Mouse (Mus musculus): Measurements from ENCODE around the gene Dhcr24.

Dhcr24 gene
- long read RNA-seq, experiment 1, full-length matches to known transcripts = 10 of 23 reads
- long read RNA-seq, experiment 1, partial matches to known transcripts = 2 of 23 reads
- long read RNA-seq, experiment 1, other reads (novel, unspliced or antisense) = 11 of 23 reads
- long read RNA-seq, experiment 2, full-length matches to known transcripts = 4 of 11 reads
- long read RNA-seq, experiment 2, partial matches to known transcripts = 1 of 11 reads
- long read RNA-seq, experiment 2, other reads (novel, unspliced or antisense) = 6 of 11 reads

DNA sequence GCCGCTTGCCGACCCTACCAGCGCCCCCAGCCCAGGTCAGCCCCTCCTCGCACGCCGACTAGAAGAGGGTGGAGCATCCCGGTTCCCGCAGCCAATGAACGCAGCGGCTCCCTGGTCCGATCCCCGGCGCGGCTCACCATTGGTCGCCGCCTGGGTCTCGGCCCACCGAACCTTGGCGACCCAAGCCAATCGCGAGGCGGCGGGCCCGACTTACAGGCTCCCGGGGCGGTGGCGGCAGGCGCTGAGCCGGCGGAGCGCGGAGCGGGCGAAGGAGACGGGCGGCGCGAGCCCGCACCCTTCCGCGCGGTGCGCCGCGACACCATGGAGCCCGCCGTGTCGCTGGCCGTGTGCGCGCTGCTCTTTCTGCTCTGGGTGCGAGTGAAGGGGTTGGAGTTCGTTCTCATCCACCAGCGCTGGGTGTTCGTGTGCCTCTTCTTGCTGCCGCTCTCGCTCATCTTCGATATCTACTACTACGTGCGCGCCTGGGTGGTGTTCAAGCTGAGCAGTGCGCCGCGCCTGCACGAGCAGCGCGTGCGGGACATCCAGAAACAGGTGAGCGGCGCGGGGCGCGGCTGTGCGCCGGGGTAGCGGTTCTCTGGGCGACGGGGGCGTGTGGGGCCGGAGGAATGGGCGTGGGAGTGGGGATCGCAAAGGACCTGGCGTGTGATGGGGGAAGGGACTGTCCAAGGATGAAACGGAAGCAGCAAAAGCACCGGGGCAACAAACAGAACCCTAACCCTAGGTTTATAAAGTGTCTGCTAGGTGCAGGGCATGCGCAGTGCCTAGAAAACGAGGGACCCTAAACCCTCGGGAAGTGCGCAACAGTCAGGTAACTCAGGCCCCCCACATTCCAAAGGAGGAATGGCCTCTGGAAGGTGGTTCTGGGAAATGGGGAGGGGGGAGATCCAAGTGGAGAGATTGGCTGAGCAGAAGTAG is at the start of gene Dhcr24:
Gene Dhcr24, plus strand, starts transcription at position 193 of the 936 bp plus-strand sequence.
- intact Hi-C loops (cut with DNase I) = no loop called here

DNA sequence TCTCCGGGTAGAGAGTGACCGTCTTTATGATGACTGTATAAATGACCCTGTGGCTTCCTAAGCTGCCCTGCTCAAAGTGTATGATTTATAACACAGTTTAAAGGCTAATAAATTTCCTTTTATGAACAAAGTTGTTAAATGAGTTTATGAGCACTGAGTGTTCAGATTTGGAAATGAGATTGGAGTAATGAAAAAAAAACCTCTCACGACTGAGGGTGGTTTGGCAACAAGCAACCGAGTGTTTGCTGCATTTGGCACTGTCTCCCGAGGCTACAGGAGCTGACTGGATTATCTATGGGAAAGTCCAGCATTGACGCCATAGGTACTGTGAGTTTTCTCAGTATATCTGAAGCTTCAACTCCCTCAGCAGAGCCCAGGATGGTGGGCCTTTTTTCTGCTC is 46.2 kb upstream of the Dhcr24 start:
- intact Hi-C loops (cut with DNase I) = no loop called here

DNA sequence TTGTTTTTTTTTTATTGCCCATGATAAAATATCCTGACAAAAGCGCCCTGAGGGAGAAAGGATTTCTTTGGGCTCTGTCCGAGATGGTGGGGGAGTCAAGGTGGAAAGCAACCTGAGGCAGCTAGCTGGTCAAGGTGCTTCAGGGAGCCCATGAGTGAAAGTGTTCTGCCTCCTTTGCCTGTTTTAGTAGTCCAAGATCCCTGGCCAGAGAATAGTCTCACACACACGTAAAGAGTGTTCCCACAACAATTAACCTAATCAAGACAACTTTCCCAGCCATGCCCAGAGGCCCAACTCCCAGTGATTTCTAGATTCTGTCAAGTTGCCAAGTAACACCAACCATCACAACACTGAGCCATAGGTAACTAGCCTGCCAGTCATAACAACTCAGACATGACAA is 38.3 kb upstream of the Dhcr24 start:
- intact Hi-C loops (cut with DNase I) = no loop called here

DNA sequence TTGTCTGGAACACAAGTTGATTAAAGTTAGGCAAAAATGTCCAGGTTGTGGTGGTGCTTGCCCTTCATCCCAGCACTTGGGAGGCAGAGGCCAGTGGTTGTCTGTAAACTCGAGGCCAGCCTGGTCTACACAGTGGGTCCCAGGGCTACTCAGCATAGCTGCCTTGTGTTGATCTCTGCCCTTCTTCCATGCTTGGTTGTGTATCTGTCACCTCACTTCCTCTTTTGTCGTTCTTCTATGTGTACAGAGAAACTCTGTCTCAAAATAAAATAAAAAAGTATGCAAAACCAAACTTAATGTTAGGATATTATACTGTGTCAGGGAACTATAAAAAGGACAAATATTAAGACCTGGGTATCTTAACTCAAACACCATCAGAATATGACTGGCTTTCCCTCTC is 36.7 kb upstream of the Dhcr24 start:
- intact Hi-C loops (cut with DNase I) = no loop called here

- intact Hi-C loops (cut with DNase I) = no loop called here
Observed at GRCm38 (mm10) chr4:106525001-106525400, 35.8 kb upstream of the Dhcr24 start.

- intact Hi-C loops (cut with DNase I) = no loop called here
Observed at GRCm38 (mm10) chr4:106527856-106528547, 32.8 kb upstream of the Dhcr24 start.

DNA sequence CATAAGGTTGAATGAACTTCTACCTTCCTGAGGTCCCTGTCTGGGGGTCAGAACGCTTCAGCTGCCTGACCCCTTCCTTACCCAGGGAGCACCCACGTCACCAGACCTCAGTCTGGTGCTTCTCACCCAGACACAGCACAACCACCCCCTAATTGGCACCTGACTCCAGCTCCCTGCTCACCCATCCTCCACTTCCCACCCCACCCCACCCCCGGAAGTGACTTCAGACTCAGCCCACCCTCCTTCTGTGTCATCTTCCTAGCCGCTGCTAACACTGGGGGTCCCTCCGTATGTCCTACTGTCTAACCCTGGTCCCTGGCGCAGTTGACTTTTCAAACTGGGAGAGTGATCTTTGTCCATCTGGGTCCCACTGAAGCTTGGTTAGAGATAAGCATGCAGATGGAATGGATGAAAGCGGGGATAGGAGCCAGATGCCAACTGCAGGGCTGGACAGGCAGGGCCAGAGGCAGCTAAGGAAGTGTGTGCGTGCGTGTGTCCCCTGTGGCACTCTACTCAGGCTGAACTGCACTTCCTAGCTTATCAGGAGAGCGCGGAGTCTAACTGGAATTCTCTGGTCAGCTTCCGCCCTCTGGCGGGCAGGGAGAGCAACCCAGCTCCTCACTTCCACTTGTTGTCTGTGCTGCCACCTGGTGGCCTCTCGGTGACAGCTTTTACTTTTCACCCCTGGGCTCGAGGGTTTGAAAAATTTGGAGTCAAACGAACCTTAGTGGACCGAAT is 31.3 kb upstream of the Dhcr24 start:
- intact Hi-C loops (cut with DNase I) = loop anchor here (1.0 to 5.0 kb wide), 2 partner anchors 43 to 55 kb away; no protein-coding TSS in a partner anchor

DNA sequence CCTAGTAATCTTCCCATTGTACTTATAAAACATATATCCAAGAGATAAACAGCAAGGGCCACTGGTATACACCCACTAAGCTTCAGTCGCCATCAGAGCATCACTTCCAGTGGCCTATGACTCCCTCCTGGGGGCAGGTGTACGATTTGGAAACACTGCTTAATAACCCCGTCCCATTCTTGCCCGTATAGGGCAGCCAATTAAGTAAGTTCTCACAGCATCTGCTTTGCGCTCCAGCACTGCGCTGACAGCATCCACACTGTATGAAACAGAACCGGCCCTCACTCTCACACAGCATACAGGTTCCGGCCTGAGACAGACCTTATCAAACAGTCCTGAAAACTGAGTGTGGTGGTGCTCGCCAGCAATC is 30.7 kb upstream of the Dhcr24 start:
- intact Hi-C loops (cut with DNase I) = loop anchor here (5.0 kb wide), 1 partner anchor 42 kb away; no protein-coding TSS in a partner anchor

DNA sequence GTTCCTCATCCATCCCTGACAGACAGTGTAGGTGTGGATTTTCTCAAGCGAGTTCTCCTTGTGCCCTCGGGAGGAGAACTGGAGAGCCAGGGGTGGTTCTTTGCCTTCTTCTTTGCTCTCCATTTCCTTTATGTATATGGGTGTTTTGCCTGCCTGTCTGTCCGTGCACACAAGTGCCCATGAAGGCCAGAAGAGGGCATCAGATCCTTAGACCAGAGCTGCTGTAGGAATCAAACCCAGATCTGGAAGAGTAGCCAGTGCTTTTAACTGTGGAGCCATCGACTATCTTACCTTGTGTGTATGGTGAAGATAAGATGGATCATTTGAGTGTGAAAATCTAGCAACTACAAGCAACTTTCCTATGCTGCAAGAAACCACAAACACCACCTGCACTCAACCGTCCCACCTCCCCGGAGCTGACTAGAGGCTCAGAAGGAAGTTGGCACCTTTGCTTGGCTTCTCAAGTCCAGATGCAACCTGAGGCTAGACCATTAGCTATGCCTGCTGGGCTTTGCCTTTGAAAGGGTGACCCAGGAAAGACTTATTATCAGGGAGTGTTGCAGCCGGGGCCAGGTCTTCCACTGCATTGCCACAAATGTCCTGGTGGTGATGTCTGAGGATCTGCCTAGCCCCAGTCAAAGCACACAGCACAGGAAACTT is 27.3 kb upstream of the Dhcr24 start:
- intact Hi-C loops (cut with DNase I) = loop anchor here (5.0 kb wide), 1 partner anchor 39 kb away; no protein-coding TSS in a partner anchor

DNA sequence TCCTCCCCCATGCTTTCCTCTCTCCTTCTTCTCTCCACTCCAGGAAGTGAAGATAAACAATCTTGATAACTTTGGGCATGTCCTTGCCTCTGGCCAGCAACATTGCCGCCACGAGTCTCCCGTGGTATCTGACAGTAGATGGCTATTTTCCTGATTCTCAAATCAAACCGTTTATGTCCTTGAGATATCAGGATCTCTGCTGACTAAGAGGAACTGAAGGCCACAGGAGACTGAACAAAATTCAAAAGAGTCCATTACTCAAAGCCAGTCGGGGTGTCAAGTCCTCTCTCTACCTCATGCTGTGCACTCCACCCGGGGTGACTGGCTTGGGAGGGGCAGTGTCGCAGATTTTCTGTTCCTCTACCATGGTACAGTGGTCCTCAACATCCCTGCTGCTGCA is 26.6 kb upstream of the Dhcr24 start:
- intact Hi-C loops (cut with DNase I) = loop anchor here (5.0 kb wide), 1 partner anchor 38 kb away; no protein-coding TSS in a partner anchor

DNA sequence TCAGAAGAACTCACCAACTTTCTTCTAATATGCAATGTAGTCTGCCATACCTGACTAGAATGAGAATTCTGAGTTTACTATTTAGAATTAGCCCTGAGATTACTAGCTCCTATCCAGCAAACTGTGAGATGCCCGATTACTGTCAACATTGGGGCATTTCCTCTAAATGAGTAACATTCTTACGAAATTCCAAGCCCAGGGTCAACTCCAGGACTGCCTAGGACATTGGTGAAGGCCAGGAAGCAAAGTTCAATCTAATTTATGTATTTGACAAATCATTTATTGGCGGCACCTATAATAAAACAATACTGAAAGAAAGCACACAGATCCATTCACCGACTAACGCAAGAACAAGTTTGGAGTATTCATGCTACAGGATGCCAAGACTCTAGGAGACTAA is 21.1 kb upstream of the Dhcr24 start:
- intact Hi-C loops (cut with DNase I) = no loop called here

DNA sequence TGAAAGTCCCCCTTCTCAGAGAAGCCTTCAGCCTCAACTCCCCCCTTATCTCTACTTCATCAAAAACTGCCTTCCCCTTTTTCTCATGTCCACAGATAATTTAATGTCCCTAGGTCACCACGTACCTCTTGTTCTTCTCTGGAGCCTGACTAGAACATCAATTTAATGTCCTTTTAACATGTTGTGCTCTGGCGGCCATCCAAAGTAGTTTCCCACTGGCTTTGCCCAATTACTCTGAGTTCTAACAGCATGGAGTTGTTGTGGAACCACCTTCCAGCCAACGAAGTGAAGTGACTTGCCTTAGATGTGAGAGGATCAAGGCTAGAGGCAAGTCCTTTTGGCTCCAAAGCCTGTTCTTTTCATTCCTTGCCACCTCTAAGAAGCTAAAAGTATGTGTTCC is 19.3 kb upstream of the Dhcr24 start:
- intact Hi-C loops (cut with DNase I) = no loop called here

- intact Hi-C loops (cut with DNase I) = no loop called here
Observed at GRCm38 (mm10) chr4:106542211-106542610, 18.6 kb upstream of the Dhcr24 start.

DNA sequence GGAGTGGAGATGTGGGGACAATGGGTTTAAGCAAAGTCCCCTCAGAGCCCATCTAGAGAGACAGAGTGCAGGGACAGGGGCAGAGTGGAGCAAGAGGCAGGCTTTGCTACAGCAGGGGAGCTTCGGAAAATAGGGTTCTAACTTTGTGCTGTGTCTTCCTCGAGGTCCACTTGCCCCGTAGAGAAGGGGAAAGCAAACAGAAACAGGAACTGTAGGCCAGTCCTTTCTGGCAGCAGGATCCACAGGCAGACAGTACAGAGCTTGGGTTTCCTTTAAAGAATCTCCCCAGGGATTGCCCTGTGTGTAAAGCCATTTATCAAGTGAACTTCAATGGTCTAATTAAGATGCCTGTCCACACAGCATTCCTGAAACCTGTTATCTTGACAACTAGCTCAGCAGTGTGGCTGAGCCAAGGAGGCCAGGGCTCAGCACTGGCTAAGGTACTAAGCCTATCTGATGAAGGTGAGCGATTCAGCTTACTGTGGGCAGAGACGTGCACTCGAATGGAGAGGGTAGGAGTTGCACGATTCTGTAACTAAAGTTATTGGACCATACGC is 14.9 kb upstream of the Dhcr24 start:
- intact Hi-C loops (cut with DNase I) = no loop called here

DNA sequence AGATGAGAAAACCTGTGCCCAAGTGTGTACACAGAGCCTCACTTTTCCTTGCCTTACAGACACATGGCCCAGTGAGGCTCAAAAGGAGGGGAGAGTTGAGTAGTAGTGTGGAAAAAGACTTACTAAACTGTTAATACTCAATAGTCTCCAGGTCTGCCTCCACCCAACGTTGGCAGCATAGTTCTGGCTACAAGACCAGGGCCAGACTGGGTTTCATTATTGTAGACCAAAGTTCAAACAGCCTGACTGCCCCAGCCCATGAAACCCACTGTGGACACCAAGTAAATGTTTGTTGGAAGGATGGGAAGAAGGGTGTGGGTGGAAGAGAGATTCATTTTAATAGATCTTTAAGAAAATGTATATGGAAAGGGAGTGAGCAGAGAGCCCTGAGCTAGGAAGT is 13.9 kb upstream of the Dhcr24 start:
- intact Hi-C loops (cut with DNase I) = no loop called here

GRCm38 (mm10) chr4:106548113-106548512 is 12.7 kb upstream of the Dhcr24 start:
- intact Hi-C loops (cut with DNase I) = no loop called here

GRCm38 (mm10) chr4:106550516-106551166 is 10.2 kb upstream of the Dhcr24 start:
- intact Hi-C loops (cut with DNase I) = no loop called here

GRCm38 (mm10) chr4:106557262-106557661 is 3.6 kb upstream of the Dhcr24 start:
- intact Hi-C loops (cut with DNase I) = no loop called here

- intact Hi-C loops (cut with DNase I) = no loop called here
Observed at GRCm38 (mm10) chr4:106557978-106558377, 2.9 kb upstream of the Dhcr24 start.

Data from adrenal gland (tissue).